Mouse (Mus musculus): ENCODE measurements around the gene Dnajc30.
"Not testable (repeated sequence)": the region's sequence is repeated elsewhere in the genome, so short reads cannot be mapped to it uniquely, and the experiment has no call there.

The Dnajc30 gene

GRCm38 (mm10) chr5:135063629-135064381 lies at the start of gene Dnajc30:
Gene Dnajc30, plus strand, starts transcription at chr5:135064202.
- peak; percentile 96 for DNase-seq (ENCODE audit: low spot score in 2 of 2)

- DNase-seq (ENCODE audit: low spot score in 2 of 2) = peak; percentile 73 to 85
Measured at GRCm38 (mm10) chr5:135015497-135015896, 48.5 kb upstream of the Dnajc30 start.

GRCm38 (mm10) chr5:135016224-135016759 lies 47.7 kb upstream of the Dnajc30 start:
- no peak for DNase-seq (ENCODE audit: low spot score in 2 of 2)

- DNase-seq (ENCODE audit: low spot score in 2 of 2) = peak; percentile 50 to 66
Measured at GRCm38 (mm10) chr5:135021814-135022213, 42.2 kb upstream of the Dnajc30 start.

GRCm38 (mm10) chr5:135023344-135024173 lies 40.4 kb upstream of the Dnajc30 start, which contains the start of gene Stx1a:
Gene Stx1a, plus strand, starts transcription at chr5:135023482.
- DNase-seq (ENCODE audit: low spot score in 2 of 2) = peak; percentile 90 to 91

- DNase-seq (ENCODE audit: low spot score in 2 of 2) = no peak
Measured at GRCm38 (mm10) chr5:135024665-135025224, 39.3 kb upstream of the Dnajc30 start.

GRCm38 (mm10) chr5:135025899-135026298 lies 38.1 kb upstream of the Dnajc30 start:
- DNase-seq (ENCODE audit: low spot score in 2 of 2) = no peak

GRCm38 (mm10) chr5:135029007-135029854 lies 34.8 kb upstream of the Dnajc30 start:
- peak in 1 of 2 experiments; percentile 30 for DNase-seq (ENCODE audit: low spot score in 2 of 2)

- no peak for DNase-seq (ENCODE audit: low spot score in 2 of 2)
Measured at GRCm38 (mm10) chr5:135032581-135032980, 31.4 kb upstream of the Dnajc30 start.

- DNase-seq (ENCODE audit: low spot score in 2 of 2) = no peak
Measured at GRCm38 (mm10) chr5:135034593-135034992, 29.4 kb upstream of the Dnajc30 start.

- no peak for DNase-seq (ENCODE audit: low spot score in 2 of 2)
Measured at GRCm38 (mm10) chr5:135035608-135036359, 28.2 kb upstream of the Dnajc30 start.

GRCm38 (mm10) chr5:135037946-135038345 lies 26.1 kb upstream of the Dnajc30 start:
- no peak for DNase-seq (ENCODE audit: low spot score in 2 of 2)

- no peak for DNase-seq (ENCODE audit: low spot score in 2 of 2)
Measured at GRCm38 (mm10) chr5:135039541-135039940, 24.5 kb upstream of the Dnajc30 start.

GRCm38 (mm10) chr5:135040059-135040458 lies 23.9 kb upstream of the Dnajc30 start:
- no peak for DNase-seq (ENCODE audit: low spot score in 2 of 2)

GRCm38 (mm10) chr5:135040777-135041176 lies 23.2 kb upstream of the Dnajc30 start:
- no peak for DNase-seq (ENCODE audit: low spot score in 2 of 2)

GRCm38 (mm10) chr5:135042105-135042788 lies 21.8 kb upstream of the Dnajc30 start:
- no peak for DNase-seq (ENCODE audit: low spot score in 2 of 2)

GRCm38 (mm10) chr5:135044575-135044974 lies 19.4 kb upstream of the Dnajc30 start:
- no peak for DNase-seq (ENCODE audit: low spot score in 2 of 2)

GRCm38 (mm10) chr5:135048539-135048938 lies 15.5 kb upstream of the Dnajc30 start:
- DNase-seq (ENCODE audit: low spot score in 2 of 2) = no peak

GRCm38 (mm10) chr5:135049268-135049667 lies 14.7 kb upstream of the Dnajc30 start:
- not testable (repeated sequence) for DNase-seq (ENCODE audit: low spot score in 2 of 2)

GRCm38 (mm10) chr5:135053356-135053755 lies 10.6 kb upstream of the Dnajc30 start:
- DNase-seq (ENCODE audit: low spot score in 2 of 2) = no peak

All from heart, adult 9 months (tissue).